Mouse (Mus musculus) liver, adult (tissue): ENCODE data around the gene Hyal3.
A peak's percentile ranks its signal among the peaks of the same experiment; 100 is the strongest.

Experiments
- GATA4 ChIP-seq: IDR thresholded peaks from 2 replicates; pipeline ENCODE4 v1.6.1; 2014; ENCODE audit warnings: mild to moderate bottlenecking, low read length; ENCODE audit not compliant: insufficient replicate concordance

The Hyal3 gene

DNA sequence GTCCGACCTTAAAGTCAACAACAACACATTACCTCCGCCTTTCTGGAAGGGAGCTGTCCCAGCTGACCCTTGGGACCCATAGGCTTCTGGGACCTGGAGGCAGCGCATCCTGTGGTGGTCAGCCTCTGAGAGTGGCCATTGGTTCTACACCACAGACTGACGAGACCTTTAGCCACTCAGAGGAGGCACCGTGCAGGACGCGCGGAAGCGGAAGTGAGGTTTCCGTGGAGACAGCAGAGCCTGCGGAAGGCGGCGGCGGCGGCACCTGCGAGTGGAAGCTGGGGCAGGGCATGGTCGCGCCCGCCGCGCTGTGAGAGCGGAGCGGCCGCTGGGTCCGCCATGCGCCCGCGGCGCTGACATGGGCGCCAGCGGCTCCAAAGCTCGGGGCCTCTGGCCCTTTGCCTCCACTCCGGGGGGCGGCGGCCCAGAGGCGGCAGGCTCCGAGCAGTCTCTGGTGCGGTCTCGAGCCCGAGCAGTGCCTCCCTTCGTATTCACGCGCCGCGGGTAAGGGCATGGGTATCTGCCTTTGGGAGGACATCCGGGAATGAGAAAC is 17.5 kb upstream of the Hyal3 start, which contains the start of gene Tusc2:
Gene Tusc2, plus strand, starts transcription at position 227 of the 553 bp plus-strand sequence.
- no peak for TF ChIP-seq GATA4

DNA sequence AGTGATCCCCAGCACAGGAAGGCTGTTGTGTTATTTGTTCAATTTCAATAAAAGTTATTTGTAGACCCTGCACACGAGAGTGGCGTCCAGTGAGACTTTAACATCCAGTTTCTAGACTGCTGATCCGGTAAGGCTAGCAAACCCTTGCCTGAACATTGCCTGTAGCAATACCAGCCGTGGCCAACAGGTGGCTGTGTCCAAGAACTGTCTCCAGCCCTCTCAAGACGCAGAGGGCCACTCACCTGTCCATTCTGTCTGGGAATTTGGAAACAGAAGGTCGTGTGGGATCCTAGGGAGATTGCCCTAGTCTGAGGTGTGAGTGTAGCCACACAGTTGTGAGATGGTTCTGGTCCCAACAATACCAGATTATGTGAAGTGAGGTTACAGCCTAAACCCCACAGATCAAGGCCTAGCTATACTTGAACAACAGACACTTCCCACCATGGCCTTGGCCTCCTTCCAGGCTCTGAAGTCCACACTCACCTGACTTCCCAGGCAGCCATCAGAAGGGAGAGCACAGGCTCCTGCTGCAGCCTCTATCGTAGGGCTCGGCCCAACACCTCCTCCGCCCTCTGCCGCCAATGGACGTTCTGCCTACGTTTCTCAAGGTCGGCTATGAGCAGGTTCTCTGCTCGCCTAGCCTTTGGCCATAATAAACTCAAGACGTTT is 14.4 kb upstream of the Hyal3 start:
- TF ChIP-seq GATA4, result no peak

DNA sequence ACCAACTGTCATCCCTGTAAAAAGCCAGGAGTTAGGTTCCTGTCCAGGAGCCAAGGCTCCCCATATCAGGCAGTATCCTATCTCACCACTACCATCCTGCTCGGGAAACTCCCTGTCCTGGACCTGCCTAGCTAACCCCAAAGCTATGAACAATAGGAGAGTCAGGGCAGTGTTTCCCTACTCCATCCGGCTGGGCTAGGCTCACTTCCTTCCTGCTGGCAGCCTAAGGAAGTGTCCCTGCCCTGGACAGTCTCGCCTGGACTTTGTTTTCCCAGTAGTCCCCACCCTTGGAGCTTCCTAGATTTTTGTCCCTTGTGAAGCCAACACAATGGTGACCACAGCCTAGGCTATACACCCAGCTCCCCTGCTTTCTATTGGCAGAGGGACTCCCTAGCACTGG is 13.8 kb upstream of the Hyal3 start:
- TF ChIP-seq GATA4, result peak; percentile 97

DNA sequence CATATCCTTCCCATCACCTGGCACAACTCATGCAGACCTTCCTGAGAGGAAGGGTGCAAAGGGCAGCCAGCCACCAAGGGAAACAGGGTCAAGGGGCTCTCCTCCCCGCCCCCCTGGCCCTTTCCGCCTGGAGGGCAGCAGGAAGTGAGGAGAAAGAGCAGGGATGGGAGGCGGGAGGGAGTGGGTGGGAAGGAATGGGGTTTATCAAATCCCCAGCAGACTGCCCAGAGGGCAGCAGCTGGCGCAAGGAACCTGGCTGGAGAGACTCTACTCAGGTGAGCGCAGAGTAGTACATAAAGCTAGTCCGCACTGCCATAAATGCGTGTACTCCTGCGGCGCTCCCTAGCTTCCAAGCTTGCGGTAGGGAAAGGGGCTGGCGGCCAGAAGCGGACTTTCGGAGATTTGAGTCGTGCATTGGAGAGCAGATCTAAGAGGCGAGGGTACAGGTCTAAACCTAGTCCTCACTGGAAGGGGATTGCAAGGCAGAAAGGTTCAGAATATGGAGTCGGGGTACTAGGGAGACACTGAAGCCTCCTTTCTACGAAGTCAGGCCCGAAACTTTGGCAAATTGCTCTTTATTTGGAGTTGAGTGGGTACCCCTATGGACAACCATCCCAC is 12.8 kb upstream of the Hyal3 start, which contains the start of gene Hyal2:
Gene Hyal2, plus strand, starts transcription at position 244 of the 618 bp plus-strand sequence.
- peak; percentile 69; the same call in 1 of the 2 replicates for TF ChIP-seq GATA4

DNA sequence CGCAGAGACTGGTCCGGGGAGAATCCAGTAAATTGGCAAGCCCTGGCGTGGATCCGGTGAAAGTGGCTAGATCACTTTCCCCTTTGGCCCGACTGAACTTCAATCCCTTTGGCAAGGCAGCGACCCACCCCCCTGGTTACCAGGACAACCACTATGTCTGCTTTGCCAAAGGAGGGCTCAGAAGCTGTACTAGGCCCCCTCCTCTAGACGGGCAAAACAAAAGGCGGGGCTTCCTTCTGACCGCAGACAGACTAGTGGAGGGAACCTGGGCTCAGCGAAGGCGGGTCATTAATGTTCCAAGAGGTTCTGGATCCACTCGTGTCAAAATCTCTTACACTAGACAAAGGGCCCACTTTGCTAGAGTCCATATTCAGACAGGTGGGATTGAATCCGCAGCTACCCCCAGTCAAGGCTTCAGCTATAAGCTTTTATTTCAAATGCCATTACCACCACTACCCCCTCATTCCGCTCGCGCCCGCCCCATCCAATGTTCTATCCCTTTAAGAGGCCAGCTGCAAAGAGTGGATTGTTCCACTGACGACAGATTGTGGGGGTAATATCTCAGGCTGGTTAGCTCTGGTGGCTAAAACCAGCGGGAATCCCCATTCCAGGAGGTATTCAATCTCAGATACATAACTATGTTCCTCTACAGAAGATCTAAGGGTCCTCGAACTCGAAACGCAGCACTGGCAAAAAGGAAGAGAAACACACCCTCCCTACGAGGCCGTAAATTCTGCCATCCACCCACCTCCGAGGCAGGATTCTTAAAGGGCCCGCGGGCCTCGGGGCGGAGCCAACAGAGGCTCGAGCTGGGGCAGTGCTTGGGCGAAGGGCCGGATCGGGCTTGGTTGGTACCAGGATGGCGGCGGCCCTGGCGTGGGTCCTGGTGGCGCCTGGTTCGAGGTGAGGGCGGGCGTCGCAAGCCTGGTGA is 12.0 kb upstream of the Hyal3 start:
- no peak for TF ChIP-seq GATA4

DNA sequence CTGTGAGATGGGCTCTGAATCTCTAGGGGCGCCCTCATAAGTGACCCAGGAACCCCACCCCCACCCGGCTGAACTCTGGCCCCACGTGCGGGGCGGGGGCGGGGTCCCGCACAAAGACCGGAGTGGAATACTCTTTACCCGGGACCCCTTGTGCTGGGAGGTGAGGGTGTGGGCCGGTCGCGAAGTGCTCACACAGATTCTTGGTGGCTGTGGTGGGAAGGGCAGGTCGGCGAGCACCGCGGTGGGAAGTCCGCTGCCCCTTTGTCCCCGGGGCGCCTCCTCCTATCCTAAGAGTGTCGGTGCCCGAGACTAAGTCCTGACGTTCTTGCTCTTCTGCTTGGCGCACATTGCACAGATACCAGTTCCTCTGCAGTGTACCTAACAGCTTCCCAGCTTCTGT is 11.3 kb upstream of the Hyal3 start:
- peak; percentile 43; the same call in 1 of the 2 replicates for TF ChIP-seq GATA4

DNA sequence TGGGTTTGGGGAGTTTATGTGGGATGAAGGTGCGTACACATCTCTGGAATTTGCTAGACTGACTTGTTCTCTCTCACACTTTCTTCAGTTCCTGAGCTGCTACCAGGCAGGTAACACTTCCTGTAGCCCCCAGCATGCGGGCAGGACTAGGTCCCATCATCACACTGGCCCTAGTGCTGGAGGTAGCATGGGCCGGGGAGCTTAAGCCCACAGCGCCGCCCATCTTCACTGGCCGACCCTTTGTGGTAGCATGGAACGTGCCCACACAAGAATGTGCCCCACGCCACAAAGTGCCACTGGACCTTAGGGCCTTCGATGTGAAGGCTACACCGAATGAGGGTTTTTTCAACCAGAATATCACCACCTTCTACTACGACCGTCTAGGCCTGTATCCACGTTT is 10.6 kb upstream of the Hyal3 start:
- no peak for TF ChIP-seq GATA4

DNA sequence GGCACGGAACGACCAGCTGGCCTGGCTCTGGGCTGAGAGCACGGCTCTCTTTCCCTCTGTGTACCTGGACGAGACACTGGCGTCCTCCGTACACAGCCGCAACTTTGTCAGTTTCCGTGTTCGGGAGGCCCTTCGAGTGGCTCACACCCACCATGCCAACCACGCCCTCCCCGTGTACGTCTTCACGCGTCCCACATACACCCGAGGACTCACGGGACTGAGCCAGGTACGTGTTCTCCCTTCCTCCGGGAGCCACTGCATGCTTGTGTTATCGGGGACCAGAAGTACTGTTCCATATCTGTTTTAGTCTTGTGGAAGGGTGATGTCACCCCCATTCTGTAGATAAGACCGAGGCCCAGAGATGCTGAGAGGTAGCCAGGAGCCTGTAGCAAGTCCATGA is 9.8 kb upstream of the Hyal3 start:
- no peak for TF ChIP-seq GATA4

DNA sequence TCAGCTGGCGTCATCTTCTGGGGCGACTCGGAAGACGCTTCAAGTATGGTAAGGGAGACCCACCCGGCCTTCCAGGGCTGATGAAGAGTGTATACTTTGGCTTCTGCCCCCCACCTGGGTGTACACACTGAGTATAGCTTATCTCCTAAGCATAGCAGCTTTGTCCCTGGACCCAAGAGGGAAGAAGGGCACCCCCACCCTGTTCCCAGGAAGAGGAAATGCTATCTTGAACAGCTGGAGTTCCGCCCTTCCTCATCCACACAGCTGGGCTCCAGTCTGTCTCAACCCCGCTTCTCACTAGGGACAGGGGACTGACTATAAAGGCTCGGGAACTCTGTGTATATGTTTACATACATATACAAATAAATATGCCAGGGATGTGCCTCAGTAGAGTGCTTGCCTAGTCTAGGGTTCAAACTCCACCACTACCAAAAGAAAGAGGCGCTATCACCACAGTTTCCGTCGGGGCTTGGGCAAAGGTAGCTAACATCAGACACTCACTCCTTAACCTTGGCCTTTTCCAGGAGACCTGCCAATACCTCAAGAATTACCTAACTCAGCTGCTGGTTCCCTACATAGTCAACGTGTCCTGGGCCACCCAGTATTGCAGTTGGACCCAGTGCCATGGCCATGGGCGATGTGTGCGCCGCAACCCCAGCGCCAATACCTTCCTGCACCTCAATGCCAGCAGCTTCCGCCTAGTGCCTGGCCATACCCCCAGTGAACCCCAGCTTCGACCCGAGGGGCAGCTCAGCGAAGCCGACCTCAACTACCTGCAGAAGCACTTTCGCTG is 8.9 kb upstream of the Hyal3 start:
- peak; percentile 97 for TF ChIP-seq GATA4

DNA sequence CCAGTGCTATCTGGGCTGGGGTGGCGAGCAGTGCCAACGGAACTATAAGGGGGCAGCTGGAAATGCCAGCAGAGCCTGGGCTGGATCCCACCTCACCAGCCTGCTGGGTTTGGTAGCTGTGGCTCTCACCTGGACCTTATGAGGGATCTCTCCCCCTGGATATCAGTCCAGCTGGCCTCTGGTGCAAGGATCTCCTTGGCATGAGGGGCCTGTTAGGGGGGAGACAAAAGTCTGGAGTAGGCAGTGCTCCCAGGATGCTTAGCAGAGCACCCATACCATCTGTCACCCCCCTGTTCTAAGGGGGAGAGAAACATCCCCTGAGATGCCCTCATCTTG is 8.3 kb upstream of the Hyal3 start:
- no peak for TF ChIP-seq GATA4

DNA sequence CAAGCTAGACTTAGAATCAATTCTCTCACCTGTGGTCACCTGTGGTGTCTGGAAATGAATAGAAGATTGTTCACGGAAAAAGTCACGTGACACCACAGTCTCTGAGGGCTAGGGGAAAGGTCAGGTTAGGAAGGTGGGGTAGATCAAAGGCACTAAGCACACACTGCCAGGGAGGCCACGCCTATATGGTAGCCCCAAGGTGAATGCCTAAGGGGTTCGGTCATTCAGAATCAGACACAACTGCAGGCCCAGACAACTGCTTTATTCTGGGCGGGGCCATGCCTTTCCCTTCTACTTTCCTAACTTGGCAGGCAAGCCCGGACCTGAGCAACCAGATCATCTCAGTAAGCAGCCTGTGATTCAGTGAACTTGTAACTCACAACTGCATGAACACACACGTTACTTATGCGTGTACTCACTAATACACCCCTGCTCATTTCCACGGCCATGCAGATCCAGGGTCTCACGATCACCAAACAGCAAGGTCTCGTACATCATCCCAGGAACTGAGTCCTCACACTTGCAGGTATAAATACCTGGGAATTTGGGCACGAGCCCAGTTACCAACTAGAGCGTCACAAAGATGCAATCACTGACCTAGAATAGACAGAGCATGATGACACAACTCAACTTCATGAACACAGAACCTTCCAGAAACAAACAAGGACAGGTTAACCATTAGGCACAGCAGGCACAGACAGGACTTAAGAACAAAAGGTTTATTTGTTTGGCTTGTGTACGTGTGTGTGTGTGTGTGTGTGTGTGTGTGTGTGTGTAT is 4.8 kb upstream of the Hyal3 start:
- no peak for TF ChIP-seq GATA4

DNA sequence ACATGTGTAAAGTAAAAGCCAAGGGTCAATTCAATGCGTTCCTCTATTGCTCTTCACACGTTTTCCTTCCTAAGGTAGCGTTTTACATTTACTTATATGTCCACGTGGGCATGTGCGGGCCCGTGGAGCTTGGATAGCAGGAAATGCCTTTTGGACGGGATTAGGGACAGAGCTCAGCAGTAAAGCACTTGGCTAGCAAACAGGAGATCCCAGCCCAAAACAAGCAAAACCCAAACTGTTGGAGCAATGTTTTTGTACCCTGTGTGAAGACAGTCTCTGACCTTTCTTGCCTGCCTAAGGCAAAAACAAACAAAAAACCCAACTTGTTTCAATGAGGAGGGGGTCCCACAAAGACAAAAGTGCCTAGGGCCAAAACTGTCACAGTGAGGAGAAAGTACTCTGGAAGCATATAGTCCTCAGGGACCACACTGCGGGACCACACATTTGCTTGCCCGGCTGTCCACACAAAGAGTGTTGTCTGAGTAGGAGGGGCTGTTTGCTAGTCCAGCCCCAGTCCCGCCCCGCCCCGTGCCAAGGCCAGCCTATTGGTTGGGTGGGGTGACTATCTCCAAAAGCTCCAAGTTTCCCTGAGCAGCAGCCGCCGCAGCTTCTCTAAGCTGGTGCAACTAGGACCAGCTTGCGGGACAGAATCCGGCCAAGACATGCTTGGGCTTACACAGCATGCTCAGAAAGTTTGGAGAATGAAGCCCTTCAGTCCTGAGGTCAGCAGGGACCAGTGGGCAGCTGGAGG is 4.1 kb upstream of the Hyal3 start, which contains the start of gene Hyal1:
Gene Hyal1, plus strand, starts transcription at position 571 of the 751 bp plus-strand sequence.
- no peak; the same call in 1 of the 2 replicates for TF ChIP-seq GATA4

DNA sequence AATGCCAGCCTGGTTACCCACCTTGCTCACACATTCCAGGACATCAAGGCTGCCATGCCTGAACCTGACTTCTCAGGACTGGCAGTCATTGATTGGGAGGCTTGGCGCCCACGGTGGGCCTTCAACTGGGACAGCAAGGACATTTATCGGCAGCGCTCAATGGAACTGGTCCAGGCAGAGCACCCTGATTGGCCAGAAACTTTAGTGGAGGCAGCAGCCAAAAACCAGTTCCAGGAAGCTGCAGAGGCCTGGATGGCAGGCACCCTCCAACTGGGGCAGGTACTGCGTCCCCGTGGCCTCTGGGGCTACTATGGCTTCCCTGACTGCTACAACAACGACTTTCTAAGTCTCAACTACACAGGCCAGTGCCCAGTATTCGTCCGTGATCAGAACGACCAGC is 2.7 kb upstream of the Hyal3 start:
- no peak for TF ChIP-seq GATA4
